Mouse (Mus musculus) natural killer cell, adult 2 months (primary cell): Measurements from ENCODE around the gene Sorcs1.

Experiments
- DNase-seq, 2 experiments: peaks; one replicate each; pipeline ENCODE4 v3.0.0; 2022; ENCODE audit warnings: low spot score in 2 of 2

Sorcs1 gene

GRCm38 (mm10) chr19:50422928-50423327 is 255.5 kb downstream of the Sorcs1 start:
- DNase-seq: no peak

- no peak for DNase-seq
These were observed 259.3 kb downstream of the Sorcs1 start for GRCm38 (mm10) chr19:50418962-50419720.

- DNase-seq: no peak
These were observed 267.9 kb downstream of the Sorcs1 start for GRCm38 (mm10) chr19:50410561-50410960.

- no peak for DNase-seq
These were observed 280.1 kb downstream of the Sorcs1 start for GRCm38 (mm10) chr19:50398341-50398740.

GRCm38 (mm10) chr19:50395731-50396130 is 282.7 kb downstream of the Sorcs1 start:
- no peak for DNase-seq

- DNase-seq: no peak
These were observed 284.3 kb downstream of the Sorcs1 start for GRCm38 (mm10) chr19:50394101-50394500.

- no peak for DNase-seq
These were observed 288.4 kb downstream of the Sorcs1 start for GRCm38 (mm10) chr19:50389925-50390552.

GRCm38 (mm10) chr19:50378901-50379300 is 299.5 kb downstream of the Sorcs1 start:
- DNase-seq: no peak

GRCm38 (mm10) chr19:50374751-50375150 is 303.7 kb downstream of the Sorcs1 start:
- DNase-seq: no peak

- no peak for DNase-seq
These were observed 312.0 kb downstream of the Sorcs1 start for GRCm38 (mm10) chr19:50366446-50366845.

GRCm38 (mm10) chr19:50362655-50363500 is 315.6 kb downstream of the Sorcs1 start:
- no peak for DNase-seq

GRCm38 (mm10) chr19:50358561-50358960 is 319.9 kb downstream of the Sorcs1 start:
- DNase-seq: no peak

GRCm38 (mm10) chr19:50339211-50339610 is 339.2 kb downstream of the Sorcs1 start:
- DNase-seq: no peak

- DNase-seq: no peak
These were observed 341.7 kb downstream of the Sorcs1 start for GRCm38 (mm10) chr19:50336751-50337150.

- no peak for DNase-seq
These were observed 347.3 kb downstream of the Sorcs1 start for GRCm38 (mm10) chr19:50331136-50331535.

GRCm38 (mm10) chr19:50327804-50328203 is 350.6 kb downstream of the Sorcs1 start:
- DNase-seq: no peak

GRCm38 (mm10) chr19:50326151-50326550 is 352.3 kb downstream of the Sorcs1 start:
- DNase-seq: no peak

- DNase-seq: no peak
These were observed 352.8 kb downstream of the Sorcs1 start for GRCm38 (mm10) chr19:50325686-50326085.

- DNase-seq: no peak
These were observed 371.4 kb downstream of the Sorcs1 start for GRCm38 (mm10) chr19:50307046-50307445.

GRCm38 (mm10) chr19:50294205-50294604 is 384.2 kb downstream of the Sorcs1 start:
- DNase-seq: no peak

GRCm38 (mm10) chr19:50264450-50264849 is 414.0 kb downstream of the Sorcs1 start:
- no peak for DNase-seq

GRCm38 (mm10) chr19:50258718-50259413 is 419.6 kb downstream of the Sorcs1 start:
- no peak for DNase-seq
